Mouse (Mus musculus) cerebellum, adult 8-10 months (tissue): ENCODE data around the gene Zfp827.

Source experiments
- DNase-seq: peaks from one replicate; pipeline ENCODE4 v3.0.0; 2022

The Zfp827 gene

GRCm38 (mm10) chr8:79227194-79227593 lies 199.0 kb downstream of the Zfp827 start:
- DNase-seq, result no peak

- no peak for DNase-seq
These were observed 199.7 kb downstream of the Zfp827 start for GRCm38 (mm10) chr8:79227916-79228315.

GRCm38 (mm10) chr8:79229266-79229888 lies 201.1 kb downstream of the Zfp827 start:
- no peak for DNase-seq

GRCm38 (mm10) chr8:79239320-79239719 lies 211.1 kb downstream of the Zfp827 start:
- DNase-seq, result no peak

GRCm38 (mm10) chr8:79239996-79240395 lies 211.8 kb downstream of the Zfp827 start:
- no peak for DNase-seq
